Mouse (Mus musculus) myocyte (in vitro differentiated cells): Measurements from ENCODE around the gene Efna2.

Experiments used
- CEBPB ChIP-seq: IDR thresholded peaks from 2 replicates; pipeline ENCODE4 v1.6.1; 2011; ENCODE audit warnings: mild to moderate bottlenecking, moderate library complexity; ENCODE audit not compliant: poor library complexity, insufficient read depth, severe bottlenecking
- E2F4 ChIP-seq: IDR thresholded peaks from one replicate; pipeline ENCODE4 v1.6.1; 2011; ENCODE audit warnings: mild to moderate bottlenecking, control low read depth, moderate library complexity; ENCODE audit not compliant: insufficient read depth
- MAX ChIP-seq: IDR thresholded peaks from one replicate; pipeline ENCODE4 v1.6.1; 2011; ENCODE audit warnings: low read depth, mild to moderate bottlenecking, control low read depth
- MYOD1 ChIP-seq, 3 experiments: IDR thresholded peaks; one replicate each; pipeline ENCODE4 v1.6.1; 2011; ENCODE audit warnings: control low read depth in 2 of 3, low read depth in 2 of 3, mild to moderate bottlenecking in 2 of 3, moderate library complexity in 1 of 3; ENCODE audit not compliant: insufficient read length in 2 of 3, control insufficient read depth in 1 of 3
- MYOG ChIP-seq, 3 experiments: IDR thresholded peaks; one replicate each; pipeline ENCODE4 v1.6.1; 2011; ENCODE audit warnings: control low read depth in 2 of 3, low read depth in 2 of 3, mild to moderate bottlenecking in 2 of 3; ENCODE audit not compliant: insufficient read length in 2 of 3, control insufficient read depth in 1 of 3, insufficient read depth in 1 of 3
- POLR2A ChIP-seq: IDR thresholded peaks from one replicate; pipeline ENCODE4 v1.6.1; 2011; ENCODE audit warnings: low read depth, mild to moderate bottlenecking, control low read depth, moderate library complexity; ENCODE audit not compliant: insufficient read length
- POLR2AphosphoS2 ChIP-seq: IDR thresholded peaks from one replicate; pipeline ENCODE4 v1.6.1; 2011; ENCODE audit warnings: low read depth, control low read depth; ENCODE audit not compliant: insufficient read length
- REST ChIP-seq: IDR thresholded peaks from one replicate; pipeline ENCODE4 v1.6.1; 2011; ENCODE audit warnings: mild to moderate bottlenecking, control low read depth, moderate library complexity; ENCODE audit not compliant: insufficient read depth, insufficient read length
- TCF12 ChIP-seq: IDR thresholded peaks from one replicate; pipeline ENCODE4 v1.6.1; 2011; ENCODE audit warnings: mild to moderate bottlenecking, control low read depth; ENCODE audit not compliant: poor library complexity, insufficient read depth, severe bottlenecking
- TCF3 ChIP-seq: IDR thresholded peaks from one replicate; pipeline ENCODE4 v1.6.1; 2011; ENCODE audit warnings: low read depth, control low read depth; ENCODE audit not compliant: insufficient read length
- USF1 ChIP-seq: IDR thresholded peaks from one replicate; pipeline ENCODE4 v1.6.1; 2011; ENCODE audit warnings: low read depth, mild to moderate bottlenecking, control low read depth, moderate library complexity

GRCm38 (mm10) chr10:80171252-80171651 lies 8.0 kb upstream of the Efna2 start:
- no peak for TF ChIP-seq POLR2A
- no peak for TF ChIP-seq REST
- TF ChIP-seq POLR2AphosphoS2, result no peak
- no peak for TF ChIP-seq MAX
- no peak for TF ChIP-seq USF1
- TF ChIP-seq MYOD1 (IDR thresholded peaks at IDR 0.05; ENCODE audit: control insufficient read depth in 1 of 3, insufficient read length in 2 of 3, low read depth in 2 of 3), result no peak
- no peak for TF ChIP-seq E2F4
- TF ChIP-seq TCF12, result no peak
- TF ChIP-seq MYOG (IDR thresholded peaks at IDR 0.05; ENCODE audit: control insufficient read depth in 1 of 3, insufficient read depth in 1 of 3, insufficient read length in 2 of 3, low read depth in 2 of 3), result no peak
- no peak for TF ChIP-seq TCF3
- no peak for TF ChIP-seq CEBPB
